ENCODE assay signal across 8 mouse cellular contexts in the genomic region with DNA sequence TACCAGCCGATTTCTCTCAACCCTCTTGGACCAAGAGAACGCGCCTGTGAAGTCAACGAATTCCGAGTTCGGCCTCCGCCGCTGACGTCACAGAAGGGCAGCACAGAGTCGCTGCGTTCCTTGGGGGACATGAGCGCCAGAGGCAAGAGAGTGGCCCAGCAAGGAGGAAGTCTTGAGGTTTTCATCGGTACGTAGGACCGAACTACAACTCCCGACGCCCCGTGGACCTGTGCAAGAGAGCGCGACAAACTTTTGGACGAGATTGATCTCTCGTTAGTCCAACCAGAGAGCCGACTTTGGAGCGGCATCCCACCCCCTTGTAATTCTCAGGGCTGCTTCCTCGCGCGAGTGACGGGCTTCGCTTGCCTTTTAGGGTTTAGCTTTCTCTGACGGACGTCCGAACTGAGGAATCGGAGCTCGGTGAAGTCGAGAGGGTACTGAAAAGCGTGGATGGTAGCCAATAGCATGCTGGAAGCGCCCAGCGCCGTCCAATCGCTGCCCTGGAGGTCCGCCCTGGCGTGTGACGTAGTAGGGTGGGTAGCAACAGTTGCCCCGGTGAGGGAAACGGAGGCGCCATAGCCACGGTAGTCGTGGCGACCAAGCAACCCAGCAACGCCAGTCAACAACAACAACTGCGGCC. TPM values are rescaled to one million over a fixed set of nuclear protein-coding genes. Genes with fewer than 3 reads are reported as not detected.
DNase-seq lines count a peak whose midpoint lies in the region; ATAC-seq lines count a peak whose summit lies in the region.

A gene (plus strand): TSS at position 544 of the 640 bp plus-strand sequence.

- peak; percentile 84 for ATAC-seq in inflammation-experienced regulatory T-cells, adult 6 months
- peak; percentile 92 for ATAC-seq in megakaryocyte-erythroid progenitor cell, adult 5-6 weeks (replicated peaks; ENCODE audit: low FRiP score, low TSS enrichment, poor library complexity, severe bottlenecking)

- DNase-seq in adrenal gland, adult (ENCODE audit: inconsistent age in 2 of 2, low spot score in 1 of 2): peak; percentile 100
- DNase-seq in embryo, embryonic 10.5 days (ENCODE audit: low spot score): peak; percentile 100
- peak; percentile 100 for DNase-seq in gastrocnemius, postnatal 14 days
- peak; percentile 100 for DNase-seq in left cerebral cortex, postnatal 10 days (ENCODE audit: extremely low spot score in 1 of 2, low spot score in 2 of 2)
- DNase-seq in right cerebral cortex, postnatal 25 days: peak; percentile 99
- peak; percentile 99 to 100 for DNase-seq in urinary bladder, postnatal 4 days (ENCODE audit: low spot score in 2 of 2)

- intact Hi-C loops in gastrocnemius, postnatal 14 days (cut with DNase I; ENCODE audit: low total_unique reads): no loop called here
- intact Hi-C loops in left cerebral cortex, postnatal 10 days (cut with DNase I): no loop called here

RNA-seq across cellular contexts. Expression of the gene that starts here (rescaled TPM):
- 1 to 10 TPM; 5.2 to 5.9 TPM for total RNA-seq in gastrocnemius, postnatal 14 days (2021)
- polyA plus RNA-seq in inflammation-experienced regulatory T-cells, adult 6 months (2017; shearing (Covaris generic)): 10 to 100 TPM in 2 of 3 experiments, 1 to 10 TPM in 1; 9.4 to 13.2 (median 13.2) TPM
- total RNA-seq in left cerebral cortex, postnatal 10 days (2021): 10 to 100 TPM; 19.2 to 21.3 TPM
- total RNA-seq in megakaryocyte-erythroid progenitor cell, adult 5-6 weeks (2014; fragmentation: Nextera tagmentation): 10.2 and 11.9 TPM in 2 replicates
- 2.1 and 3.7 TPM in 2 replicates for total RNA-seq in megakaryocyte-erythroid progenitor cell, adult 5-6 weeks (2017)

Comparison
In these comparisons a context has a peak if more than half of its experiments do, and no peak if none do; other contexts are left out.
1. Peak in every context shown above with its lines: DNase-seq and ATAC-seq.